Mouse (Mus musculus): Measurements from ENCODE around the gene Pphln1.

- TF ChIP-seq POLR2A (IDR thresholded peaks at IDR 0.05; ENCODE audit: low read depth, low read length) (no peak), CTCF (conservative IDR thresholded peaks at IDR 0.05; ENCODE audit: insufficient read depth, insufficient read length, low read depth, low read length) (no peak)
Observed at GRCm38 (mm10) chr15:93521088-93521786, 123.1 kb downstream of the Pphln1 start.
